Mouse (Mus musculus) kidney, adult 10 weeks (tissue): ENCODE data around the gene Itgae. TPM values are rescaled to one million over a fixed set of nuclear protein-coding genes. Genes with fewer than 3 reads are reported as not detected.

Experiments
- polyA plus RNA-seq: library from polyadenylated mRNA; stranded (reverse); fragments of 350-450 nt; fragmentation: Illumina TruSeq; extraction: RNeasy Lipid Tissue Mini Kit (QIAGEN cat#74804); gene quantifications from one replicate; pipeline ENCODE4 v1.2.3, GENCODE M21; 2014; ENCODE audit warnings: low read depth, low replicate concordance

Itgae gene
- polyA plus RNA-seq, result 0.40 TPM

GRCm38 (mm10) chr11:73090283-73090682 lies at the start of gene Itgae:
Gene Itgae, plus strand, starts transcription at chr11:73090583.

GRCm38 (mm10) chr11:73047542-73047996 lies 42.8 kb upstream of the Itgae start, which contains the start of gene Ncbp3:
Gene Ncbp3, plus strand, starts transcription at chr11:73047783.

DNA sequence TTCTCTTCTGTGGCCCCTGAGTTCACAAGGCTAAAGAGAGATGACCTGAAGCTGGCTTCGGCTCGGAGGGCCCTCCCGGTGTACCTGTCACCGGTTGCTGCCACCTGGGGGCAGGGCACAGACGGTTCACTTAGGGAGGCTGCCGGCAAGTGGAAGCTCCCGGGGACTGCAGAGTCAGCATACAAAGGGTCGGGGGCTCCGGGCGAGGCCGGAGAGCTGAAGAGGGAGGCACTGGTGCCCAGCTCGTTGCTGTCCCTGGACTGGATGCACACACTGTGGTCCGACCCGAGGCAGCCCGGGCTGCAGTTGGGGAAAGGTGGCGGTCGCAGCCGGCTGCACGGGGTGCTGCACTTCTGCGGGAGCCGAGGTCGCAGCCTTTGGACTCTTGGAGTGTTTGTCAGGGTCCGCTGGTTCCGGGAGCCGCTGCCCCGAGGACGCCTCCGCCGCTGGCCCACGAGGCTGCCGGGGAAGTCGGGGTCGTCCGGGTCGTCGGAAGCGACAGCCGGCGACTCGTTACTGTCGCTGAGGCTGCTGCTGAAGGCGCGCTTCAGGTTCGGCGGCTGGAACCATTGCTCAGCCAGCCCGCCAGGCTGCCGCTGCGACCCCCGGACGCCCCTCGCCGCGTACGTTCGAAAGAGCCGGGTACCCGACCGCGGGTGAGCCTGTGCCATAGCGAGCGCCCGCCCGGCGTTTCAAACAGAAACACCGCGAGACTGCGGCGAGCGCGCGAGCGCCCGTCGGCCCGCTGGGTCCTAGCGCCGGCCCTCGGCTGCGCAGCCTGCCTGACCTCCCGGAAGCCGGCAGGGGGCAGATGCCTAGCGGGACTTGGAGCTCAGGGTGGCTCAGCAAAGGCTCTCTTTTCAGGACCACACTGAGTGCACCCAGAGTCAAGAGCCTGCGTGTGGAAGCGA lies 47.5 kb downstream of the Itgae start, which contains the start of gene Haspin:
Haspin (minus strand) TSS at position 704 of the 911 bp plus-strand sequence.

GRCm38 (mm10) chr11:73159957-73160810 lies 69.8 kb downstream of the Itgae start, which contains the start of gene P2rx5:
Gene P2rx5, plus strand, starts transcription at chr11:73160421.

GRCm38 (mm10) chr11:73176608-73177508 lies 86.5 kb downstream of the Itgae start, which contains the start of the genes Emc6 and Tax1bp3:
Gene Emc6, minus strand, starts transcription at chr11:73177037.
Gene Tax1bp3, plus strand, starts transcription at chr11:73177083.

Other genes with a start within 250 kb of the Itgae start
- gene Atp2a3, start 129.4 kb upstream of the Itgae start, polyA plus RNA-seq, result 5.0 TPM
- gene P2rx1, start 91.5 kb upstream of the Itgae start, polyA plus RNA-seq, result 1.1 TPM
- gene Camkk1, start 71.6 kb upstream of the Itgae start, polyA plus RNA-seq, result 0.16 TPM
- 6.7 TPM for gene Ncbp3, start 42.8 kb upstream of the Itgae start, polyA plus RNA-seq
- 3.6 TPM for gene Haspin, start 47.7 kb downstream of the Itgae start, polyA plus RNA-seq
- gene P2rx5, start 69.8 kb downstream of the Itgae start, polyA plus RNA-seq, result 4.8 TPM
- 90.2 TPM for gene Emc6, start 86.5 kb downstream of the Itgae start, polyA plus RNA-seq
- 31.2 TPM for gene Tax1bp3, start 86.5 kb downstream of the Itgae start, polyA plus RNA-seq
- gene Ctns, start 108.5 kb downstream of the Itgae start, polyA plus RNA-seq, result 20.8 TPM
- 7.5 TPM for gene Shpk, start 108.9 kb downstream of the Itgae start, polyA plus RNA-seq
- gene Trpv1, start 143.7 kb downstream of the Itgae start, polyA plus RNA-seq, result not detected
- gene Trpv3, start 176.8 kb downstream of the Itgae start, polyA plus RNA-seq, result 0.20 TPM
- 470 TPM for gene Aspa, start 239.0 kb downstream of the Itgae start, polyA plus RNA-seq
- gene Gm49340, start 239.2 kb downstream of the Itgae start, polyA plus RNA-seq, result not detected
- gene Spata22, start 239.2 kb downstream of the Itgae start, polyA plus RNA-seq, result 0.85 TPM